Mouse (Mus musculus) gastrocnemius, adult 8-10 months (tissue): ENCODE measurements around the gene Amy2a4. TPM values are rescaled to one million over a fixed set of nuclear protein-coding genes. Genes with fewer than 3 reads are reported as not detected.
"Not testable (repeated sequence)": the region's sequence is repeated elsewhere in the genome, so short reads cannot be mapped to it uniquely, and the experiment has no call there.

ENCODE experiments used
- DNase-seq, 2 experiments: peaks; one replicate each; pipeline ENCODE4 v3.0.0; 2022; ENCODE audit warnings: low spot score in 2 of 2
- total RNA-seq, 4 experiments: library from RNA; stranded (reverse); gene quantifications; 2 replicates each; pipeline ENCODE4 v1.2.4; 2022

Amy2a4 gene
- total RNA-seq, result not detected

DNA sequence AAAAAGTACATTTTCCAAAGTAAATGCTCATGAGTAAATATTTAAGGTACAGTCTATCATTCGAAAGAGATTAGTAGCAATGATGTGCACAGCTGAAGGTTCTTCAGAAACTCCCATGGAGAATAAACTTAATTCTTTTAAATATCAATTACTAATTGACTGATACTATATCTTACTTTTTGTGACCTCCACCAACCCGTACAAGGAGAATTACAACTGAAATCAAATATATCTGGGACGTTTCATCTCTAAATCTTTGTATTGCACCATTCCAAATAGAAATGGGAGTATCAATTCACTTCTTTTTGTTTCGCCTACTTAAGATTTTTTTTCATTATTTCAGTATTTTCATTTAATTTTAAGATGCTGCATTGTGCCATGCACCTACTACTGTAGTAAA lies at the start of gene Amy2a4:
Gene Amy2a4 (minus strand): TSS at position 101 of the 400 bp plus-strand sequence.
- DNase-seq, result not testable (repeated sequence)

DNA sequence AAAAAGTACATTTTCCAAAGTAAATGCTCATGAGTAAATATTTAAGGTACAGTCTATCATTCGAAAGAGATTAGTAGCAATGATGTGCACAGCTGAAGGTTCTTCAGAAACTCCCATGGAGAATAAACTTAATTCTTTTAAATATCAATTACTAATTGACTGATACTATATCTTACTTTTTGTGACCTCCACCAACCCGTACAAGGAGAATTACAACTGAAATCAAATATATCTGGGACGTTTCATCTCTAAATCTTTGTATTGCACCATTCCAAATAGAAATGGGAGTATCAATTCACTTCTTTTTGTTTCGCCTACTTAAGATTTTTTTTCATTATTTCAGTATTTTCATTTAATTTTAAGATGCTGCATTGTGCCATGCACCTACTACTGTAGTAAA lies 32.7 kb upstream of the Amy2a4 start, which contains the start of gene Amy2a3:
Gene Amy2a3 (minus strand): TSS at position 101 of the 400 bp plus-strand sequence.
- DNase-seq, result not testable (repeated sequence)

DNA sequence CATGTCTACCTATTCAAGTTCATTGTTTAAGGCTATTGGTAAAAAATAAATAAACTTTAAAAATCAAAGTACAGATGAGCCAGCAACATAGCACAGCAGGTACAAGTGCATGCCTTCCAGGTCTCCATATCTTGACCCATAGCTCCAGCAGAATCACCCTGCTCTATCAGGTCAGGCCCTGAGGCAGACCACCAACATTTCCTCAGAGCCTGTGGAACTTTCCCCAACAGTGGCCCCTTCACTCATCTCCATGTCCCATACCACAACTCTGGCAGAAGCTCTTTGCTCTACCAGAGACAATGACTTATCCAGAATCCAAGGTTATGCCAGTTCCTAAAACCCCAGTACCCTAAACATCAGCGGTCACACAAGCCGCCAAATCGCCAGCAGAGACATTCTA lies 21.7 kb upstream of the Amy2a4 start:
- not testable (repeated sequence) for DNase-seq

DNA sequence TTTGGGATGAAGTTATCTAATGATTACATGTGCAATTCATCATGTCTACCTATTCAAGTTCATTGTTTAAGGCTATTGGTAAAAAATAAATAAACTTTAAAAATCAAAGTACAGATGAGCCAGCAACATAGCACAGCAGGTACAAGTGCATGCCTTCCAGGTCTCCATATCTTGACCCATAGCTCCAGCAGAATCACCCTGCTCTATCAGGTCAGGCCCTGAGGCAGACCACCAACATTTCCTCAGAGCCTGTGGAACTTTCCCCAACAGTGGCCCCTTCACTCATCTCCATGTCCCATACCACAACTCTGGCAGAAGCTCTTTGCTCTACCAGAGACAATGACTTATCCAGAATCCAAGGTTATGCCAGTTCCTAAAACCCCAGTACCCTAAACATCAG lies 11.0 kb downstream of the Amy2a4 start:
- not testable (repeated sequence) for DNase-seq

DNA sequence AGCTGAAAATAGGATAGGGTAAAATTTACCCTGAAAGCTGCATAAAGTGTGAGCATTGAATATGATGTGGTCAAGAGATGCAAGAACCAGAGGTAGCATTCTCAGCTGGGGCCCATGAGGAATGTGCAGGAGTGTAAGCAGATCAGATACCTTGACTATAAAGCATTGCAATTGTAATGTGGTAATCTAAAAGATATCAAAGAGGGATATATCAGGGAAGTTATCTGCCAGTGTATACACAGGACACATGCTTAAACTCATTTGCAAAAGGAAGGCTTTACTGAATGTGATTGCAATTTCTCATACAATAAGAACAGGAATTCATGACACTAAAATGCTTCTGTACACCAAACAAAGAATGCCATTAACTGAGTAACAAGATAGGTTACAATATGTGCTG lies 11.7 kb downstream of the Amy2a4 start:
- DNase-seq, result not testable (repeated sequence)

DNA sequence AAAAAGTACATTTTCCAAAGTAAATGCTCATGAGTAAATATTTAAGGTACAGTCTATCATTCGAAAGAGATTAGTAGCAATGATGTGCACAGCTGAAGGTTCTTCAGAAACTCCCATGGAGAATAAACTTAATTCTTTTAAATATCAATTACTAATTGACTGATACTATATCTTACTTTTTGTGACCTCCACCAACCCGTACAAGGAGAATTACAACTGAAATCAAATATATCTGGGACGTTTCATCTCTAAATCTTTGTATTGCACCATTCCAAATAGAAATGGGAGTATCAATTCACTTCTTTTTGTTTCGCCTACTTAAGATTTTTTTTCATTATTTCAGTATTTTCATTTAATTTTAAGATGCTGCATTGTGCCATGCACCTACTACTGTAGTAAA lies 32.5 kb downstream of the Amy2a4 start, which contains the start of gene Amy2a5:
Gene Amy2a5 (minus strand): TSS at position 101 of the 400 bp plus-strand sequence.
- DNase-seq, result not testable (repeated sequence)

Other genes starting within 250 kb of the Amy2a4 start
- gene Amy2a5, start 32.6 kb downstream of the Amy2a4 start, total RNA-seq, result not detected
- gene Amy2a3, start 32.6 kb upstream of the Amy2a4 start, total RNA-seq, result not detected
- gene Amy2a2, start 65.2 kb upstream of the Amy2a4 start, total RNA-seq, result not detected
- gene Amy2a1, start 241.0 kb upstream of the Amy2a4 start, total RNA-seq, result not detected